Mouse (Mus musculus): ENCODE results near the gene Oscar.

Oscar gene

DNA sequence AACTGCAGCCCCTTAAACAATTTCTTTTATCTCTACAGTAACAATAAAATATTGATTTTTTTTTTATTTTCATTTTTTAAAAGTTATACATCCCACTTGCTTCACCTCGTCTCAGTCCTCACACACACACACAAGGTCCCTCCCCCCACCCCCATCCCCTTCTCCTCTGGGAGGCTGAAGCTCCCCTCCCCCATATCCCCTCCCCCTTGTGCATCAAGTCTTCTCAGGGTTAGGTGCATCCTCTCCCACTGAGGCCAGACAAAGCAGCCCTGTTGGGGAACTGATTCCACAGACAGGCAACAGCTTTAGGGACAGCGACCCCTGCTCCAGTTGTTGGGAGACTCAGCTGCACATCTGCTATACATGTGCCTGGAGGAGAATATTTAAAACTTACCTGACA lies 48.6 kb downstream of the Oscar start:
- no peak for DNase-seq (ENCODE audit: low spot score in 2 of 2)

Measured in cerebellum, postnatal 4 days (tissue).